Mouse (Mus musculus) embryo, embryonic 10 days (tissue): ENCODE data around the gene Agr3.
A peak's percentile ranks its signal among the peaks of the same experiment; 100 is the strongest.

ENCODE experiments used
- DNase-seq: peaks from one replicate; pipeline ENCODE4 v3.0.0-alpha.2; 2015; ENCODE audit warnings: low spot score

The Agr3 gene

DNA sequence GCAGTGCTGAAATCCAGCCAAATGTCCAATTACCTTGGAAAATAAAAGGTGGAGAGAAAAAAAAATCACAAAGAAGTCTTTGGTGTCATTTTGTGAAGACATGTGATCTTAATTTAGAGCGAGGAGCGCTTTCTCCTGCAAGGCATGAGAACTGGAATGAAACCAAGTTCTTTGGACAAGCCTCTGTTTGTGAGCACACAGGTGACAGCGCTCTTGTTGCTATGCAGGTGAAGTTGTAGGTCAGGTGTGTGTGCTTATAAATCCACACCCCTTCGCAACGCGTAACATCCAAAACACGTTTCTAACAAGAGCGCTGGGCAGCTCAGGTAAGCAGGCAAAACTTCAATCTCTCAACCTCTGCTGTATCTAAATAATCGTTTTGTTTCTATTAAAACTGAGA, at the start of gene Agr3:
Gene Agr3 (plus strand): TSS at position 219 of the 400 bp plus-strand sequence.
- no peak for DNase-seq

DNA sequence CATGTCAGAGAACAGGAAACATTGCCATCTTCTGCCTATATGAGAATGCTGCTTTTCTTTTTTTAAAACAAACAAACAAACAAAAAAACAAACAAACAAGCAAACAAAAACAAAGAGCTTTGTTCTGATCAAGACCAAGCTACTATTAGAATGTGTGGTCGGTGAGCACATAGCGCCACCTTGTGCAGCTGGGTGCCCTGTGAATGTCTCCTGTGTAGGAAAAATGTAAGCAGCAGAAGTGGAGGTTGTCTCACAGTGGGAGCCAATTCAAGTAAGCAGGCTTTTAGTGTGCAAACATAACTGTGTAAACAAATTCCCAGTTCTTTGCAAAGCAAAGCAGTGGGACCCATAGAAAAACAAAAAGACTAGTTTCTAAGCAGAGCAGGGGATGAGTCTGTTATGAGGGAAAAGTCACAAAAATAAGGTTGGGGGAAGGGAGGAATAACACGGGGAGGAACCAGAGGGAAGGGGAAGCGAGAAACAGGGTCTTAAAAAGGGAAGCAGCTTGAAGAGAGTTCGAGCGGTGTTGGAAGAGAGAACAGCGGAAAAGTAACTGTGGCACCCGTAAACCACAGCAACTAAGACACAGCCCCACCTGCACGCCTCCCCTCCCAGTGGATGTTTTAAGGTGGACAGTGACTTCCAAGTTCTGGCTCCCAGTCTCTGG, 40.4 kb upstream of the Agr3 start:
- peak; percentile 23 for DNase-seq

DNA sequence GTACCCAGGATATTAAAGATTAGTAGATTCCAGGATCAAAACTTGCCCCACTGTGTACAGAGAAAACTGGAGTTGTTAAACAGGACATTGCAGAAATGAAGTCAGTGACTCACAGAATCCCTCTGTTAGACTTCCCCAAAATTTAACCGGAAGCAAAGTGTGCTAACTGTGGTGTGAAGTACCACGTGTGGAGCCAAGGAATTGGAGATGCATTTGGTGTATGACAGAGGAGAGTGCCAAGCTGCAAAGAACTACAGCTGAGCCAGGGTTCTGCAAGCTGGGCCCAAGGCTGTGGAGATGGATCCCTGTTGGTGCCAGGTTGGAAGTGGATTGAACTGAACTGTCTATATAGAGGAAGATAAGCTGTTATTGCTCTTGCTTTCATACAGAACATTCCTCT, 36.0 kb upstream of the Agr3 start:
- DNase-seq = no peak

DNA sequence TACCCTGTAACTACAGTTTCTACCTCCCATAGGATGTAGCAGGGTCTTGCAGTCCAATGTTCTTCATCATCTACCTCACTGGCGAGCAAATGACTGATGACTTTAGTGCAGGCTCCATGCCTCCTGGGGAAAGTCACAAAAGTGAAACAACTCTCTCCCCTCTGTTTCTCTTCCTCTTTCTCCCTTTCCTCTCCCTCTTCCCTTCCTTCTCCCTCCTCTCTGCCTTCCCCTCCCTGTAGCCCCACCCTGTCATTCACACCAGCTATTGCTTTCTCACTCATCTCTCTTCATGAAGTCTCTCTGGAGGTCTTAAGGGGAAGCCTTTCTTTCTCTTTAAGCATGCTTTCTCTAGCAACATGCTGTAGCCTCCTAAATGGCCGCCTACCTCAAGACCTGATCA, 34.7 kb upstream of the Agr3 start:
- DNase-seq = no peak

DNA sequence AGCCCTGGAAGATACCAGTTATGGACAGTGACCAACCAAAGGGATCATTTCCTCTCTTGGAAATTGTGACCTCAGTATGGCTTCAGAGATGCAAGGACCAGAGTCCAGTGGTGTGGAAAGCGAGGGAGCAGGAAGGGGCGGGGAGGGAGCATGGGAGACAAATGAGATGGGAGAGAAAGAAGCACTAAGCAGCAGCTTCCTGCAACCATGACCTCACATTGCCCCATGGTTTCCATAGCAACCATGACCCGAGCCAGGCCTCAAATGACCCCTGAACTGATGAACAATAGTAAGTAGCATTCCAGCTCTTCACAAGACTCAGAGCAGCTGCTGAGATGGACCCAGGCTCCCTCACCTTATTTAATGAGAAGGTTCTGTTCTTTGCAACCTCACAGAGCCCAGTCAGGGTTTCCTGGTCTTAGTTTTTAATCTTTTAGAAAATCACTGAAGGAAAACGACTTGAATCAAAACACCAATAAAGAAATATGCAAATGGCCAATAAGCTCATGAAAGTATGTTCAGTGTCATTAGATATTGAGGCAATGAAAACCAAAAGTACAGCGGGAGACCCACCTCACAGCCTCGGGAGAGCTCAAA, 31.0 kb upstream of the Agr3 start:
- peak; percentile 95 for DNase-seq

DNA sequence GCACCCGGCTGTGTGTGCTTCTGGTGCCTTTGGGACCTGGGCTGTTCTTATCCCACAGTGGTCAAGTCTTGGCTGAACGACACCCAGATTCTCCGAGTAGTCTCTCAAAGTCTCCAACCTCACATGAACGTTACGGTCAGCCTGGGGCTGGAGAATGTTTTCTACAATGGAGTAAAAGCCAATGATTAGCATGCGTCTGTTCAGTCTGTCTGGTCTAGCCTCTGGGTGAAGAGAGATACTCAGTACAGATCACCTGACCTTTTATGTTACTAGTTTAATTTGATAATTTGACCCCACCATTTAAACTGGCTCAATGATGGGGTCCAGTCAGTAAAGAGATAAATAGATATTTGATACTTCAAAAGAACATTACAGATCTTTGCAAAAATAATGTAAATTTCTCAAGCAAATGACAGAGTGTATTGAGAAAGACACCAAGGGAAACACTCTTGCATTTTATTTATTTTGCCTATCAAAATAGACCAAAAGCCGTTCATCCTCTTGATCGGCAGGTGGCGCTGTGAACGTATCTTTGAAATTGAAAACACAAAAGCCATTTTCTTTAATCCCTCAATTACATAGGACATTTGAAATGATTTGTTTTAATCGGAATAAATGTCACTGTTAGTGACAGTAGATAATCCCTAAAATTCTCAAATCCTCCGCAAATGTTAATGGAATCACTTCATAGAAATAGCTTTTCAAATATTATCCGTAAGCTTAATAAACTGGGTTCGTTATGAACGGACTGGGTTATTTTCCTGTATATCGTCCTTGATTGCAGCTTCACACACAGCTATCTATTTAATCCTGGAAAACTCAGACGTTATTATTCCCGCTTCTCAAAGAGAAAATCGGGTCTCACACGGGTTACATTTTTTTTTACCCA, 29.3 kb upstream of the Agr3 start:
- peak; percentile 89 for DNase-seq

DNA sequence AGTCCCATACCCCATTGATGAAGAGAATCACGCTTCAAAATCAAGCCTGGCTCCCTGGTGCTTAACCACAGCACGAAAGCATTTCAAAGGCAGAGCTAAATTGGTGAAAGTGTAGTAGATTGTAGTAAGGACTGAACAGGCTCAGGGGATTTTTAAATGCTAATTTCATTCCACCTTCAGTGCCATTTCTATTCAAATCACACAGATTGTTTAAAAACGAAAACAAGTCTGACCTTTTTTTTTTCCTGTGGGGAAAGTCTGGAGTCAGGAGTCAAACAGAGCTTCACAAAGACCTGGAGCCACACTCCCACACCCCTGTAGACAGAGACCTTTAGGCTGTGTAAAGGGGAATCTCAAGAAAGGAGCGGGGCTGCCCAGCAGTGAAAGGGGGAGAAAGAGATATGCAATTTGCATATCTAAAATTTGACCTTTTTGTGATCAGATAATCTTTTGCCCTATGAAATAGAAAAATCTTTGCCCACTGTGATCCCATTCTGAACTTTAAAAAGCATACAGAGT, 28.6 kb upstream of the Agr3 start:
- DNase-seq = peak; percentile 25

DNA sequence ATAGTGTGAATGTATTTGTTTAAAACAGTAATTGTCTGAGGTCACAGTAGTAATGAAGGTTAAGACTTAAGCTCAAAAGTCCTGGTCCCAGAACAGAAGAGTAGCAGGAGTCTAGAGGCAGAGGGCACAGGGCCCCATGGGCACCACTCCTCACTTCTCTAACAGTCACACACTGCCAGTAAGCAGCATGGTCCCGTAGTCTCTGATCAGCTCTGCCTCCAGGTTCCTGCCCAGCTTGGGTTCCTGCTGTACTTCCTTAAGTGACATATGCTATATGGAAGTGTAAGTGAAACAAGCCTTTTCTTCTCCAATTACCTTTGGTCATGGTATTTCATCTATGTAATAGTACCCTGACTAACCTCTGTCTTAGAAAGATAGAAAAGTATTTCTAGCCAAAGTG, 14.8 kb upstream of the Agr3 start:
- no peak for DNase-seq

DNA sequence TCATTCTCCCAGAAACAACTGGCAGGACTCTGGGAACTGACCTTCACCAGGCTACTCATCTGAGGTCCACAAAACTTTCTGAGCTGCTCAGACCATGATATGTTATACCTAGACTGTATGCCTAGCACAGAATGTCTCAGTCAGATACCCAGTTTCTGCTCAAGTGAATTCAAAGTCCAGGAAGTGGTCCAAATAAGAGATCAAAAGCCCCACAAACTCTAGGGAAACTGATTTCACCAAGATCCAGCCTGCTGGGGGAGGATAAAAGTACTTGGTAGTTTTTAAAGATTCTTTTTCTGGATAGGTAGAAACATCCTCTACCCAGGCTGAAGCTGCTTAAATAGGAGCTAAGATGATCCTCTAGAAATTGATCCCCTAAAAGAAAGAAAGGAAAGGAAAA, 9.6 kb upstream of the Agr3 start:
- DNase-seq = no peak

DNA sequence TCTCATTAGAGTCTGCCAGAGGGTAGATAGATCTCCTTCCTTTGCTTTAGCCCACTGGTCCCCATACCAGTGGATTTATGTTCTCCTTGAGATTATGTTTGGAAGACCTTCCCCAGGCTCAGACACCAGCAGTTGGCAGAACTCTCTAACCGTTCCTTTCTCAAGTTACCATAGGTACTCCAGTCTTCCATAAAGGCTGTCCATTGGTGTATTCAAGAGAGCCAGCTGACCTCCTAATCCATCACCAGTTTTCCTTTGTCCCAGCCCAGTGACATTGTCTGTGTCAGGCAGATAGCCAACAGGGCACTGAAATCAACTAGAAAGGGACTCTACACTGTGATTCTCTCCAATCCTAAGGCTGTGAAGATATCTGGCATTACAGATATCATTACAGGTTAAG, 9.0 kb upstream of the Agr3 start:
- peak; percentile 9 for DNase-seq

DNA sequence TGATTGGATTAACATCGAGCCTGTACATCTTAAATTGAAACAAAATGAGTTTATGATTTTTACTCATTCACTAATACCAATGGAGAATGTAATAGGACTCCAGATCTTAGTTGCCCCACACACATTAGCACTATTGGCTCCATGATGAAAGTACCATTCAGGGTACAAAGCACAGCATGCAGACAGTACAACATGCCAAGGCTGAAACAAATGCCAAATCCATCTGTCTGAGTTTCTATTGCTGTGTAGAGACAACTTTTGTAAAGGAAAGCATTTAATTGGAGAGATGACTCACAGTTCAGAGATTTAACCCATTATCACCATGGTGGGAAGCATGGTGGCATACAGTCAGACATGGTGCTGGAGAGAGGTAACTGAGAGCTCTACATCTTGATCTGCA, 7.4 kb upstream of the Agr3 start:
- no peak for DNase-seq

DNA sequence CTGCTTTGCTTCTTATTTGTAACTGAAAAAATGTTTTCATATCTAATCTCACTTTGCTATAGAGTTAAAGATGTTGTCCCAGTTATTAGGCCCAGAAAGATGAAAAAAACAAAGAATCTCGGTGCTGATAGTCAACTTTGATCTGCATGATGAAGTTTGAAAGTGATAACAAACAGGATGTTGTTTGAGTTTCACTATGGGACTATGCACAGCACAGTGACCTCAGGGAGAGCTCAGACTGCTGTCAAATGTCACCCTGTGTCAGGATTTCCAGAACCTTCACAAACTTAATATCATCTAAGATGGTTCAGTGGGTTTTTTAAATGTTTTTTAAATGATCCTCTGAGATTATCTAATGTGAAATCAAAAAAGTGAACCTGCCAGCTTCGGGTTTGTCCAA, 2.4 kb downstream of the Agr3 start:
- DNase-seq = no peak

DNA sequence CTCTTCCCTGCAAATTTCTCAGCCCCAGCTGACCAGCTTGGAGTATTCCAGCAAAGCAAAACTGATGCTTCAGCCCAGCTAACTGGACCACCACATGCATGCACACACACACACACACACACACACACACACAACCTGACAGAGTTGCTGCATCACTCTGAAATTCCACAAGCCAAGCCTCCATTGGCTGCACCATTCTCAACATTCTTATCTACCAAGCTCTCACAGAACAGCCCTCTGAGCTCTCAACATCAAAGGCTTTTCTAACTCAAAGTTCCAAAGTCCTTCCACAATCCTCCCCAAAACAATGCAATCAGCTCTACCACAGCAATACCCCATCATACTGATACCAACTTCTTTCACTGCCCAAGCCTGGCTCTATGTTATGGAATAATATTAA, 7.4 kb downstream of the Agr3 start:
- no peak for DNase-seq

DNA sequence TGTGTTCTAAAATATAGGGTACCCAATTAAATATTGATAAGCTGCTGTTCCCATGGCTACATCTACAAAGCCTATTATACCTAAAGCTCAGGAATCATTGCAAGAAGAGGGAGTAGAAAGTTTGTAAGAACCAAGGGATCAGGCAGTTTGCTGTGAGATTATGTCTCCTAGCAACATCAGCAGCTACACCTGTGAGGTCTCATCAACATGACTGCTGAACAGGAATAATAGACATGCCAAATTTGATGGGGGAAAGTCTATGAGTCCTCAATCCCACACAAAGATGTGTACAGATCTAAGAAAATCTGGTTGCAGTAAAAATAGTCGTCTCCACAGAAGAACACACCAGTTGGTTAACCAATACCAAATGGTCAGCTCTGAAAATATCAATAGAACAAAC, 26.3 kb downstream of the Agr3 start:
- no peak for DNase-seq

DNA sequence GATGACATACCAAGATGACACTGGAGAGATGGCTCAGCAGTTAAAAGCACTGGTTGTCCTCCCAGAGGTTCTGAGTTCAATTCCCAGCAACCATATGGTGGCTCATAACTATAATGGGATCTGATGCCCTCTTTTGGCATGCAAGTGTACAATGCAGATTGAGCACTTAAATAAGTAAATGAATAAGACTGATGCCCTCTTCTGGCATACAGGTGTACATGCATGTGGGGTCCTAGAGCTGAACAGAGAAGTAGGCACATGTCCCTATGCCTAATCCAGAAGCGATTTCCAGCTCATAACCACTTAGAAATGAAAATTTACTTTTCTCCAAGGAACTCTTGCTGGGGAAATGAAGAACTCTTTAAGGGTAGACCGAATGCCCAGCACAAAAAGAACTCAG, 31.8 kb downstream of the Agr3 start:
- DNase-seq = peak; percentile 47

DNA sequence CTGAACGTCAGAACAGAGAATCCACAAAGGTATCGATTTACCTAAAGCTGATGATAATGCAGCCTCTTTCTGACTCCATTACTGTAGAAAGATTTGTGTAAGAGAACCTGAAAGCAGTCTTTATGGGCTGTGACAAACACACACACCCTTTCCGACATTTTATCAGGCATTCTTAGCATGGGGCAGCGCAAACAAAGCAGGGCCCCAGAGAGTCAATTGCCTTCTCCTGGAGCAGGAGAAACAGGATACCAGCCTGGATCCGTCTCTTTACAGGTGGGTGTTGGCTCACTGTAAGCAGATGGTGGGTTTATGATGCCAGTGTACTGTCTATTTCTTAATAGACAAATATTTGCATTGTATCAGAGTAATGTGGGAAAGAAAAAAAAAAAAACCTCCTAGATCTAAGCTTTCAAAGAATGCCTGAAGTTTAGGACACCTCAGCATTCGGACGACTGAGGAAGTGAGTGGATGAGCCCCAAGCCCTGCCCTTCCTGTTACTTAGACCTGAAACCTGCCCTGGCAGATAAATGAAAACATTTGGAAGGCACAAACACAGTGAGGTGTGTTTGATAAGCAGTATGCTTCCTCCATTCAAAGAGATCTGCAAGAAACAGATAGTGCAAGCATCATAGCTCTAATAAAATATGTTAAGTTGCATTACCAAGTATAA, 40.8 kb downstream of the Agr3 start:
- DNase-seq = no peak

DNA sequence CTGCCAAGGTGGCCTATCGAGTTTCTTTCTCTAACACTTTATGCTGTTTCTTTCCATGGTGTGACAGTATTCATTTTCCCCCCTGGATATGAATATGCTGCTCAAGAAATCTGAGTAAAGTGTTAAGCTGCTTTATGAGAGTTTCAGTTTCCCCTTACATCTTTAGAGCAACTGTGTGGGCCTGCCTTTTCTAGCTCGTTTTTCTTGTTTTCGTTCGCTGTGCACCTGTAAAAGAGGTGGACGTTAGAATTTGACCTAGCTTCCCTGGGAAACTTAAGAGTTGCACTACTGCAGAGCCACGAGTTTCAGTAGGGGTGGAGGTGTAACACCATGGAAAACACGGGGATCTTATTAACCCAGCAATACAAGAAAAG, 41.3 kb downstream of the Agr3 start:
- DNase-seq = no peak

DNA sequence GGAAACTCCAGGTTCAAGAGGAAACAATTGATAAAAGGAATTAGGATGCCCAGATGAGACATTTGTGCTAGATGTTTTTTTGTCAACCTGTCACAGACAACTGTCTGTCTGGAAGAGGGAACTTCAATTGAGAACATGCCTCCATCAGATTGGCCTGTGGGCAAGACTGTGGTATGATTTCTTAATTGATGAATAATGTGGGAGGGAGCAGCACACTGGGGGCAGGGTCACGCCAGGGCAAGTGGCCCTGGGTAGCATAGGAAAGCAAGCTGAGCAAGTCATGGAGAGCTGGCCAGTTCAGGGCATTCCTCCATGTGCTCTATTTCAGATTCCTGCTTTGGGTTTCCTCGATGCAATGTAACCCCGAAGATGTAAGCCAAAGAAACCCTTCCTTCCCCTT, 50.5 kb downstream of the Agr3 start:
- DNase-seq = no peak

DNA sequence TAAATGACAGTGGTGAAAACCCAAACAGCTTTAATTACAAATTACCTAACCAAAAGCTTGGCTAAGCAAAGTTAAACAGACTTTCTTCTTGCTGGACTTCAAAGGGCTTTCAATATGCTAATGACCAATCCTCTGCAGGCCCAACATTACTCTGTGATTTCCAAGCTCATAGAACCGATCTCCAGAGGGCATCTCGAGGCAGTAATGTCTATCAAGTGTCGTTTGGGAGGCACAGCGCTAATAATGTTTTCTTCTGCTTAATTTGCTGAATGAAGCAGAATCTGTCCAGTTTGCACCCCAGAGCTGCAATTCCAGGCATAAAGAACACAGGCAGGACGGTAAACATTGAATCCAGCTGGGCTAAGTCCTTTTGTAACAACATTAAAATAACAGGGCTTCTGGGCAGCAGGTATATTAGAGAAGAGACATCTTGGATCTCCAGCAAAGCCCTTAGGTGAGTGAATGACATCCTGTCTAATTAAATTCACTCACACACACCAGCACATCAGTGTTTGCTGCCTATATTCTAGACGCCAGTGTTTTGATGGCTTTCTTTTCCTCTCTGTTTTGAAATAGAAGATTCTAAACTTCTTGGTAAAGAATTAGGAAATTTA, 52.3 kb downstream of the Agr3 start:
- no peak for DNase-seq

DNA sequence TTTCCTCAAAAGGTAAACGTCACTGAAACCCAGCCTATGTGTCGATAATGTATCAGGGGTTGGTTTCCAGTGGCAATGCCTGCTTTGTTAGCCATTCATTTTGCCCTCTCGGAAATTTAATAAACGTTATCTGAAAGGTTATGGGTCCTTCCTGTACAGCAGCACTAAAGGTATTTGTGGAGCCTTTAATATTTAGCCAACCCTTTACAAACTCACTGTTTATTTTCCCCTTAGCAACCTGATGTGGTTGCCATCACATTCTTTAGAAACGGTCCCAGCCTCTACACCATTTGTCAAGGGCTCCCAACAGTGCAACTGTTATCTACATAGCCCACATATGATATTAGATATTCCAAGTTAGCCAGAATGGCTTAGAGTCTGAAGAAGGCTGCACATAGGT, 54.2 kb downstream of the Agr3 start:
- no peak for DNase-seq

DNA sequence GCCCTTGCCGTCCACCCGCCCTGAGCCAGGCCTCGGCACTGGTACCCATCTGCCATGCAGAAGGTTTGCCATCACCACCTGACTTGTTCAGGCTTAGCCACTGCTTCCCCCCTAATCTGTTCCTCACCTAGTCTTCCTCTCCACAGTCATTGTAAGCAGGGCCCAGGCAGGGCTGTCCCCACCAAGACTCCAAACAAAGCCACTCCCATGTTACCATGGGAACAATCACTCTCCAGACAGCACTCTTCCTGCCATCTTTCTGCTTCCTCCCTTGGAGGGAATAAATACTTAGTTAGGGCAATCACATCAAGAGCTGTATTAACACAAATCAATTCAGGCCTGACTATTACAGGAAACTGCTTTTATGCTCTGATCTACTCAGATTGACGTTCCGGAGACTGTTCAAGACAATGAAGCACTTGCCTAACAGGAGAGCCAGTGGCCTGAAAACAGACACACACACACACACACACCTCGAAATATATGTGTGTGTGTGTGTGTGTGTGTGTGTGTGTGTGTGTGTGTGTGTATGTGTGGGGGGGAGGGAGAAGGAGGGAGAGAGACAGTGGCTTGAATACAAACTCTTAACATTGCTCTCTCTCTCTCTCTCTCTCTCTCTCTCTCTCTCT, 56.4 kb downstream of the Agr3 start:
- peak; percentile 79 for DNase-seq

DNA sequence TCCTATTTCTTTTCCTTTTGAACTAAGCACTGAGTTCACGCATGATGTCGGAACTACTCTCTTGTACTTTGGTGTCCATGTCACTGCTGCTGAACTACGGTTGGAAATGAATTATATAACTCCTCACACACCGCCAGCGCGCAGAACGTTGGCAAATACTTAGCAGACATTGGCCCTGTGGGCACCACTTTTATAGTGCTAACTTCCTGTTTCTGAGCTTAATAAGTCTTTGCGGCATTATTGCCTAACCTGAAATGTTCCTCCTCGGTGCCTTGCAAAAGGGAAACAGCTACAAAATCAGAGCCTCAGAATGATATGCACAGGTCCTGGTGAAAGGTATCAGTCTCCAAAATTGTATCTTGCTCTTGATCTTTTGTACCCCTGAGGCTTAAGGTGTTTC, 58.1 kb downstream of the Agr3 start:
- DNase-seq = no peak
